Mouse (Mus musculus): ENCODE measurements at regions not wholly inside any gene's neighbourhood (a gene's known extent, or its start where the extent isn't known, plus 50 kb on each side); places are given as distances from the start of the nearest gene placed in this dataset.

DNA sequence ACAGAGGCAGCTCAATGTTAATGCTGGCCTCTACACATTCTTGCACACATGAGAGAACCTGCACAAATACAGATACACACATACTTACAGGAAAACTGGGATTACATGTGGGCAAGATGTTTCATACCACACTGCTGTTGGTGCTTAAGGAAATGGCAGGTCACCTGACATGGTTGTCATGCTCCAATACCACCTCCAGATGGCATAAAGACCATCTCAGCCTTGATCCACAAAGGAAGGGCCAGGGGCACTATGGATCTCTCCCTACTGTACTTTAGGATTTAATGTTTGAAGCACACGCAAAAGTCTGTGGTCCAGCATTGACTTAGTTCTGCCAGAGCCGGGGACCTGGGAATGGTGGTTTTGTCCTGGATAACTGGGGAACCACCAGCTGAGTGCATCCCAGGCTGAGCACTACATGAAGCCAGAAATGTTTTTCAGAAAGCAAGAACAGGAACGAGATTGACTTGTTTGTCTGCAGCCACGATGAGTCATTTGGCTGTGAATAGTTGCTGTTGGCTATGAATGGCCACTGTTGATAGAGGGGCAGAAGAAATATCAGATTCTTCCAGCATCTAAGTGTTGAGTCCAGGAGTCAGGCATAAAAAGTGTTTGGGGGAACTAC is 176.0 kb upstream of the Pabpc6 start:
- DNase-seq, result no peak

DNA sequence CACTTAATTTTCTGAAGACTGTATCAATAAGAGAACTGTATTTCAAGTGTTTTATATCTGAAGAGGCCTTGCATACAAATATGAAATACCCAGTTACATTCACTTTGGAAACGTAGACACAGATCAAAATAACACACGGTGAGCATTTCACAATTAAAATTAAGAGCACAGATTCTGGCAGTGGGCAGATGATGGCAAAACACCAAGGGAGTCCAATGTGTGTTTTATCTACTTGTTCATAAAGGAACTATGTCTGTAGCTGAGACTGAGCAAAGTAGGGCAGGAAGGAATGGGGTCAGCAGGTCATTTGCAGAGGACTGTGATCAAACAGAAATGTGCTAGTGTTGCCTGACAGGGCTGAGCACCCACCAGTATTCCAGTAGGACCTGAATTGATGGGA is 171.6 kb upstream of the Pabpc6 start:
- no peak for DNase-seq

DNA sequence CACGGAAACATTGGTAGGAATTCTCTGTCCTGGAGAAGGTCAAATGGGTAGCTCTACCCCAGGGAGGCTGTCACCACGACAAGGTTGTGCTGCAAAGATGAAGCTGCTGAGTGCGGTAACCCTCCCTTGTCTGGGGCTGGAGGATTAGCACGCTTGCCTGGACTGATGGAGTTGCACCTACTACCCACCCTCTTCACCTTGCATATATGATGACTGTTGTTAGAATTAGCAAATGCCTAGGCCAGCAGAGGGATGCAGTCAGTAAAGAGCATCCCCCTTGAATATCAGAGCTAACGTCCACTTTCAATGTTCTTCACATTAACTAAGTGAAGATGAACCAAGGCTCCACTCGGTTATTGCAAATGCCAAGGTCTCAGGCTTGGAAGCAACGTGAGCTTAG is 169.7 kb upstream of the Pabpc6 start:
- DNase-seq, result no peak

DNA sequence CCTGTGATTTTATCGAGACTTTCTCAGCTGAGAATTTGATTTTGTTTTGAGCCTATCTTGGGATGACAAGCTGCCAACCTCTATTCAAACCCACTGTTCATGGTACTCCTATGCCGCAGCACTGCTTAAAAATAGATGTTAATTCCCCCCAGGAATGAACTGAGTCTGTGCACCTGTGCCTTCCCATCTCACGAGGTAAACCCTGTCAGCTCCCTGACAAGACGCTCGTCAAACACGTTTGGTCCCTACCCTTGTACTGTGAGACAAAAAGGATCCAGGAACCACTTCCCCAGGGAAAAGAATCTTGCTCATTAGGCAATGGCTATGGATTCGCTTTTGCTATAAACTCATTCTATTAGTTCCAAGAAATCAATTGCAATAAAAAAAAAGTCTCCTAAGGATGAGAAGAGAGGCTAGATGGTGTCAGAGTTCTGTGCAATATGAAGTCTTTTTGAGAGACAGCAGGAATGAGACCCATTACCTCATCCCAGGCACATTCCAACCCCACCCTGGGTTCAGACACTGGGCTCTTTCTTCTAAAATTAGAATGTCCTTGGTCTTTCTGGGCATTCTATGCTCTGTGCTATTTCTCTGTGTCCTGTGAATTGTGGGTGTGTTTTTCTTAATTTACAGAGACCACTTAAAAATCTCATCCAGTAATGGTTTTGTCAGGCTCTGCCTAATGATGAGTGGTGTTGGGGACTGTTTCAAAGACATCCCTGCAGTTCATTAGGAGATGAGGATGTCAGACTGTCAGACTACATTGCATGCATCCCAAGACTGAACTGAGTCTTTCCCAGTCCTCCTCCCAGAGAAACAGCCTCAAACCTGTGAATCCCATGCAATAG is 167.7 kb upstream of the Pabpc6 start:
- DNase-seq, result no peak

DNA sequence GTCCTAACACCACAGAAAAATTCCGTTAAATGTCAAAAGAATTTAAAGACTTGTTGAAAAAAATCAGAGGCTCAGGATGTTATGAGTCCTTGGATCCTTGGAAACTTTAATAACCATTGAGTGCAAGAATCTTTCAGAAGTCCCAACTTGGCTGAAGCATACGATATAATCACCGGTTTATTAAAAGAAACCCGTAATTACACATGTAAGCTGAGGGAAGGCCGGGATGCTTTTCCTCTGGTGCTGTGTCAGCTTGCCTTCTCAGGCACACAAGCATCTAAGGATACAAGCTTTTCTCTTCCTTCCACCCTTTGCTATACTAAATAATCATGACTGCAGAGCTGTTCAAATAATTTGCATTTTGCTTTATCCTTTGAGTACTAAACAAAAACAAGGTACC is 160.4 kb upstream of the Pabpc6 start:
- no peak for DNase-seq

DNA sequence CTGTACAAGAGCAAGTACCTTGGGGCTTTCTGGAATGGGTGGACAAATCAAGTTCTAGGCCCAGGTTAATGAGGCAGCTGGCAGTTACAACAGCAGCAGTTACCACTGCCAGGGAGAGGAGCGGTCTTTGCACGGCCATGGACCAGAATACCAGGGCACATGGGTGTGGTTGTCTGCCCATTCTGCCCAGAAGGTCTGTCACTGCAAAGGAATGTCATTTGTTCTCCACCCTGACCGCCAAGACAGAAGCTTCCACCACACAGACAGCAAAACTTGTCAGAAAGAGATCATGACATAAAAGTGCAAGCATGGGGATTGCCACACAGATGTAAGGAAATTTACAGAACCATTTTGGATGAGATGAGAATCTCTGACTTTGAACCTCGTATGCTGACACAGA is 151.8 kb upstream of the Pabpc6 start:
- DNase-seq, result no peak

DNA sequence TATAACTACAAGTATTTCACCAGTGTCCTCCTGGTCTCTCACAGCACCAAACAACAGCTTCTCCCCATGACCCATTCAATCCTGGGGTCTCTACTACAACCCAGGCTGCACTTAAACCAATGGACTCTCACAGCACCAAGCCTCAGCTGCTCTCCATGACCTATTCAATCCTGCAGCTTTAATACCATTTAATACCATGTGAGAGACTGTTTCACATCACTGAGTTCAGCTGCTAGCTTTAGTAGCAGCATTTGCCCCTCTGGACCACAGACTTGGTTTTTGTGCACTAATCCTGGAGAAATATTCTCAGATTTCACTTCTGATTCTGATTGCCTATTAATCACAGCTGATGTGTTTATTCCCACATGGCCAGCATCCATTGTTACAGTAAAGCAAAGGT is 147.5 kb upstream of the Pabpc6 start:
- no peak for DNase-seq

DNA sequence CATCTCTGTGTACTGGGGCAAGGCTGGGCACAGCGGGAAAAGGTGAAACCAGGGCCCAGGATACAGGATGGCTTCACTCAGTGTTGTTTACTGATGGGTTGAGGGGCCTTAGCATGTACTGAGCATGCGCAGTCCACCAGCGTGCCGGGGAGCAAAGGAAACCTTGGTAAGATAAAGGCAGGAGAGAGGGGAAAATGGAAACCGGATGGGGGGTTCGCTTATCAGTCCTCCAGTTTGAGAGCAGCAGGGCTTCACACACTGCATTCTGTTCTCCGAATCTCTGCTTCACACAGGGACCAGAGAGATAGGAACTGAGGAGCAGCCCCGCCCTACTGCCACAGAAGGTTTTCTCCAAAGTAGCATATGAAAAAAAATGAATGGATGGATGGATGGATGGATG is 127.6 kb upstream of the Pabpc6 start:
- DNase-seq, result no peak

DNA sequence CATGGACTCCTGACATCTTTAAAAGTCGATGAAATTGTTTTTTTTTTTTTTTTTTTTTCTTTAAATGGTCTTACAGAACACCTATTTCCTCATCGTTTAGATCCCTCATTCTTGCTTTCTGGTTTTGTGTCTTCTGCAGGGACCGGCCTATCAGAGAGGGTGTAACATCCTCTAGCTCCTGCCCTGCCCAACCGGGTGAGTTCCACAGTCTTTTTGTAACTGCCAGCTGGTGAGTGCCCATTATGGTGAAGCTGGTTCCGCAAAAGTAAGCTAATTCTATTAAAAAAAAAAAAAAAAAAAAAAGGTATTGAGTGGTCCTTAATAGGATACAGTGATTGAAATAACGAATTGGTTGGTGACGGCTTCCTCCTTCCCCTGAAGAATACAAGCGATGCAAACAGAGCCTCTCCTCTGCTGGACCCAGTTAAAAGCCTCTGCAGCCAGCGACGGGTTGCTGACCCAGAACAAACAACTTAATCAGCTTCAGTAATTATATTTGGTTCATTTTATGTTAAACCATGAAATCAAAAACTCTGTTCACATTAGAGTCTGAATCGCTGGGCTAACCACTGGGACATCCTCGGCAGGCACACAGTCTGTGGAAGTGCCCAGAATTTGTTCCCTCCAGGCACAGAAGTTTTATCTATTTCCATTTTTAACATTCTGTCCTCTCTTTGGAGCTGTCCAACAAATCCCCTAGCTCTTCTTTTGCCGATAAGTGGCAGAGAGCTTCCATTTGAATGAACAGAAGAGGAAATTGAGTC is 126.9 kb upstream of the Pabpc6 start:
- no peak for DNase-seq

DNA sequence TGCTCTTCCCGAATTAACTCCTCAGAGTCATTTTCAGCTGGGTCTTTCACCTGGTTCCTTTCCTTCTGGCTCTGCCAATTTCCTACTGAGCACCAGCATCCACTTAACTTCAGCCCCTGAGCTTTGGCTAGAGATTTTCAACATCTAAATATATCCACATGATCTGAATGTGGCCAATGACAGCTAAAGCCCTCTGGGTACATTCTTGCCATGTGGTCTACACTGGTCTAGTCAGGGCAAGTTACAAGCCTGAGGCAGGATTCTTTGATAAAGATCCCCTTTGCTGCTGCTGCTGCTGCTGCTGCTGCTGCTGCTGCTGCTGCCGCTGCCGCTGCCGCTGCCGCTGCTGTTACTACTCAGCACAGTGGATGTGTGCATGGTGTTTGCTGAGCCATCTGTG is 109.3 kb upstream of the Pabpc6 start:
- DNase-seq, result no peak

DNA sequence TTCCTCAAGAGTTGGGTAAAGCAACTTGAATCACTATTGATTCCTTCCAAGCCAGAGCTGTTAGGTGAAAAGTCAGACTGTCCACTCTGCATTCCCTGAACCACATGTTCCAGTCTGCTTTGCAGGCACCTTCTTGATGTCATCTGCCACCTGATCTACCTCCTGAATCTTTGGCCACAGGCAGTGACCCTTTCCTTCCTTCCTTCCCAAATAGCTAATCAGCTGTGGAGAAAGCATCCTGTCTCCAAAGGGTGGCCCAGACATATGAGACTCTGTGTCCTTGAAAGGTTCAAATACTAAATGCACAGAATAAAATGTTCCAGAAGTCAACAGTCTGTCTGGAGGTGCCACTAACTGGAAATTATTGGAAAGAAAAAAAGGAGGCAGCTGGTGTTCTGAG is 107.6 kb upstream of the Pabpc6 start:
- no peak for DNase-seq

DNA sequence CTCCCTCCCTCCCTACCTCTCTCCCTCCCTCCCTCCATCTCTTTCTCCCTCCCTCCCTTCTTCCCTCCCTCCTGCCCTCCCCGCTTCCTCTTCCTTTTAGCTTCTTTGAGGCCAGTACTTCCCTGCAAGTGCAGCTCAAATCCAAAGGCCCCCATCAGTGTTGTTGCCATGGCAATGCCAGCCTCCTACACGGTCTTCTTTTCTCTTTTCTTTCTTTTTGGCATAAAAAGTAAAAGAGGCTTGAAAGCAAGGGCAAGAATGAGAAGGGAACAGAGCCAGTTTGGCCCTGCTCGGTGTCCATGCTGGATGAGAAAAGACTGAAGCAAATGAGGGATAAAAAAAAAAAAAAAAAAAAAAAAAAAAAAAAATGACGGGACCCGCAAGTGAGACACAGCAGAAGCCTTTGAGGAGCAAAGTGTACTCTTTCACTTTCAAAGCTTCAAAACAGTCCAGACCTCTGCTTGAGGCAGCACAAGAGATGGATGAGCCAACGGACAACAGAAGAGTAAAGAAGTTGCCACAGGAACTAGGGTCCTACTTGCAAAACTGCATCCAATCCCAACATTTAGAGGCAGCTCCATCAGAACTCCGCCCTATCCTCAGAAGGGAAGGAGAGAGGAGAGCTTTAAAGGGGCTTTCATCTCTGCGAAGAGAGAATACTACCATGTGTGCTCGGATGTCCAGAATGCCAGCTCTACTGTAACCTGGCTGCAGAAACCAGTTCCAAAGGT is 106.9 kb upstream of the Pabpc6 start:
- DNase-seq, result no peak

DNA sequence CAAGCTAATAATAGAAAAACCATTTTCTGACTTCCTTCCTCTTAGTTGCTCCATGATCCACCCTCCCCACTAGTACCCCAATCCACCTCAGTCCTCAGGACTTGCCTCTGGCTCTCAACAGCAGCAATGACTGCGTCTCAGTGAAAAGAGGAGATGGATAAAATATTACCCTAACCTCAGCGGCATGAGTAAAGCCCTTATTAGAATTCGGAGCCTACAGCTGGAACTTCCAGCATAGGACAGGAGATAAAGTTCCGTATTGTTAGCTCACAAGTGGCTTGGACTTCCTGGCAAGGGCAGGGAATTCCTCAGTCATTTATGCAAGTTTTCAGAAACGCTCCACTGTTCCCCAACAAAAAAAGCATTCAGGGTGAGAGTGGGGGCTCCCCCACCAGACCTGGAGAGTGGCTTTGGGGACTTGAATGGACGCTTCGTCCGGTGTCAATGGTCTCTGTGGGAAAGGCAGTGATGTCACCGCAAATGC is 106.2 kb upstream of the Pabpc6 start:
- no peak for DNase-seq

DNA sequence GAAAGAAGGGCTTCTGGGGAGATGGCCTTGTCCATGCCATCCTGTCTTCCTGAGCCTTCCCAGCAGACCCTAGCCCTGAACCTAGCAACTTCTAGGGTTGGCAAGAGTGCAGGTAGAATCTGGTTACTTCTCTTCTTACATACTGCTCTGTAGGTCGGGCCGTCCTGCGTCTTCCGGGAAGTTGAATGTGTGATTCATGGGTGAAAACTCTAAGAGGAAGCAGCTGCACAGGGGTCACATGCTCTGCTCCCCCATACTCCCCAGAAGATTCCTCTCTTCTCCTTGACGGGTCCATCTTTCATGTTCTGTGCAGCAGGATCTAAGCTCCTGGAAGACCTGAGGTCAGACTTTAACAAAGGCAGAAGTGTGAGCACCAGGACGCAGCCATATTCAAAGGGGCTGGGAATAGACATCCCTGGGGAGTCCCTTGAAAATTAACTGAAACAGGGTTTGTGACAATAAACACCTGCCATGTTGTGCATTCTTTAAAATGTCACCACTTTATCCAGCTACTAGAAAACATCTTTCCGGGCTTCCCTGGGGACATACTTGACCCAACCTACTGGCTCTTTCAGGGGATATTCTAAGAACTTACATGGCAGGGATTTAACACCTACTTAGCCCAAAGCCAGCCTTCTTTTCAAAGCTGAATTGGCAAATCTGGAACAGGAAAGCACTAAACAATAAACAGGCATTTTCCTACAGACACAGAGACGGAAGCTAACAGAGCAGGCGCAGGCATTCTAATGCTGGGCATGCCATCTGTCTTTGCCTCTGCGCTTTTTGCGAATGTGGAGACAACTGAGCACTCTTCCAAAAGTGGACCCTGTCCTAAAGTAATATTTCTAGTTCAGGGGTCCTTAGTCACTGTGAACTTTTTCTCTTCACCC is 105.5 kb upstream of the Pabpc6 start:
- no peak for DNase-seq

DNA sequence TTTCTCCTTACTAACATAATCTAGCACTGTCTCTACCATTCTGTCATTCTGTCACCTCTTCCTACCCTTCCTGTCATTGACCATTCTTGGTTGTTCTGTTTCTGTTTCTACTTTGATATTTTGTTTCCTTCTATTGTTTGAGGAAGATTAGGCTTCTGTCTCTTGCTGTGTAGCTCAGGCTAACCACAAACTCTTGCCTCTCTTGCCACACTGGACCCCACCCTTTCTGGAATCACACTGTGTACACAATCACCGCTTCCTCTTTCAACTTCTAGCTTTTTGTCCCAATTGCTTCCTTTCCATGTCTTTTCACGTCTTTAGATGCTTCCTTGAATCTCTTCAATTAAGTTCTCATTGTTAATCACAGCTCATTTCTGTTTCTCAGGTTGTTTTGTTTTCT is 104.2 kb upstream of the Pabpc6 start:
- no peak for DNase-seq

DNA sequence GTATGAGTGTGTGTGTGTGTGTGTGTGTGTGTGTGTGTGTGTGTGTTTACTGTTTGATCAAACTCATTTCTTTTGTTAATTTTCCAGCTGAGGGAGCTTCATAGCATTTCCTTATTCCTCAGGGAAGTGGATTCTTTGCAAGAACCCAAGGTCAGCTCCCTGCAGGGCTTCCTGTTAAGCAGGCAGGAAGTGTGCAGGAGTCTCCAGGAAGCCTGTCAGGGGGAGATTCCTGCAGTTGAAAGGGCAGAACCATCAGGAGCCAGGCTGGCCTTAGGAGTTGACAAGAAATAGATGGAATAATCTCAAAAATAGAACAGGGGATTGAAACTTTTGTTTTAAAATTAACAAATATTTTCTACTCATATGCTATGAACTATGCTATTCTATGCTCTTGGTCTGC is 98.8 kb upstream of the Pabpc6 start:
- no peak for DNase-seq

DNA sequence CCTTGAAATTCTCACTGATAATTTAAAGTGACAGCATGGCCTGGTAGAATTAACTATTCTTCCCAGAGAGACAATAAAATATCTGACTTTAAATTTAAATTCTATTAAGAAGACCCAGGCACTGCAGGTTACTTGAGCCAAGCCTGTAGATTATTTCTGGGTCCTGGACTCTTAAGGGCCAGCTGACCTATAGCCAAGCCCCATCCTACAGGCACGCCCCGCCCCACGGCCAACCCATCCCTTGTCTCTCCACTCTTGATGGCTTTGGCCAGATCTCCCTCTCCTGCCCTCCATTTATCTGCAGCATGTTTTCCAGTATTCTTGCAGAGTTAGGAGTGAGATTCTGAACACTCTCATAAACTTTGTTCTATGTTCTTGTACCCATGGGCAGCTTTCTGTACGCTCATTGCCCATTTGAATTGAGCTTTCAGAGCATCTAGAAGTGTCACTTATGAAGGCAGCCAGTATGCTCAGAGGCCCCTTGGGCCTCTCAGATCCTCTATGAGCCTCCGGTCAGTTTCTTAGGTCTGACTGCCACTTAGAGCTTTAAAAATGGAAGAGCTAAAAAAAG is 96.2 kb upstream of the Pabpc6 start:
- DNase-seq, result no peak

DNA sequence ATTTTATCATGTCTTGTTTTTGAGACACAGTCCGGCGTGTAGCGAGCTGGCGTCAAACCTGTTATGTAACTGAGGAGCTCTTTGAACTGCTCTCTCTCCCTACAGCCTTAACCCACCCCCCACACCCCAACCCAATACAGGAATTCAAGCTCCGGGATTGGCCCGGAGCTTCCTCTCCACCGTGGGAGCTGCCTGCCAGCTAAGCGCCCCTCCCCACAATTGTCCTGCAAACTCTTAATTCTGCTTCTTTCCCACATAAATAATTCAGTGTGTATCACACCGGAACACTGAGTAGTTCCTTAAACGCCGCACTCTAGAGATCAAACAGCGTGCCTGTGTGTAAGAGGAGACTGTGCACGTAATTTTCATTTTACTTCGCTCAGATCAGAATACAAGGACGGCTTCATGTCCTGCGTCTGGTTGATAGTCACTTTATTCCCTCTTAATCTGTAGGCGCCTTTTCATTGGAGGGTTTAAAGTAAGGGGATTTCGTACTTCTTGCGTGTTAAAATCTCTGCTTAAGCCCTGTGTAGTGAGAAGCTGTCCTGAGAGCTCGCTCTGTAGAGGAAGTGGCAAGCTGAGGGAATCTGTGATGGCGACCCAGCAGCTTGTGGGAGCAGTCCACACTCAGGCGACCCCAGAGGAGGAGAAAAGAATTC is 95.3 kb upstream of the Pabpc6 start:
- no peak for DNase-seq

DNA sequence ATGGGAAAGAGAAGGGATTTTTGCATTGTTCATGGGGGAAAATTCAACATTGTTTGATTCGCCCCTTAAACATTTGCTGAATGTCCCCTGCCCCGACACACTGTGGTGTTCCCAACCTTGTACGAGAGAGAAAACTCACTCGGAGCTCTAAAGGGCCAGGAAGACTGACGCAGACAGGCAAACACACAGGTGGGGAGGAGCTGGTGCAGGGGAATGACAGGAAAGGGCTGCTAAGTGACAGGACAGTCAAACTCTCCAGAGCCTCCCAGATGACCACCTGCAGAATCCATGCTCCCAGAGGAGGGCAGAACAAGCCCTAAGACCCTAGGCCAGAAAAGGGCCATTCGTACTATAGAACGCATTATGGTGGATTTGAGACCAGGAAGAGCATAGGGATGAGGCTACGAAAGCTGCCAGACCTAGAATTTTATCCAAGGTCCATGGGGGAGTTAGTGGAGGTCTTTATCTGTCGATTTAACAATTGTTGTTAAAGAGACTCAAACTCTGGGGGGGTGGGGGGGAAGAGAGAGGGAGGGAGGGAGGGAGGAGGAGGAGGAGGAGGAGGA is 94.6 kb upstream of the Pabpc6 start:
- no peak for DNase-seq

DNA sequence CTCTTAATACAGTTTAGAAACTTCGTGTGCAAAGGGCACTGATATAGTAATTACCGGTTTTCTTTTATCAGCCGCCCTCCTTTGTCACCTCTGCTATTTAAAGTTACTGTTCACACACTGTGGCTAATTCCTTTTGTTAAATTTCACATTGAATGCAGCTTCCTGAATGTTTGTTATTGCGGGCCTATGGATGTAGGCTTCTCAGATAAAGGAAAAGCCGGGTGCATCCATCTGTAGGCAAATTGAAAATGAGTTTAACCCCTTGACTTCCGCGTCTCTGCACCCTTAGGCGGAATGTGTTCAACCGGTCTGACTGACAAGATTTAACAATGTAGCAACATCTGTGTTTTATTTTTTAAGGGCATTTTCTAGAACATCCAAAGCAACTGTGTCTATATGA is 93.6 kb upstream of the Pabpc6 start:
- DNase-seq, result no peak

DNA sequence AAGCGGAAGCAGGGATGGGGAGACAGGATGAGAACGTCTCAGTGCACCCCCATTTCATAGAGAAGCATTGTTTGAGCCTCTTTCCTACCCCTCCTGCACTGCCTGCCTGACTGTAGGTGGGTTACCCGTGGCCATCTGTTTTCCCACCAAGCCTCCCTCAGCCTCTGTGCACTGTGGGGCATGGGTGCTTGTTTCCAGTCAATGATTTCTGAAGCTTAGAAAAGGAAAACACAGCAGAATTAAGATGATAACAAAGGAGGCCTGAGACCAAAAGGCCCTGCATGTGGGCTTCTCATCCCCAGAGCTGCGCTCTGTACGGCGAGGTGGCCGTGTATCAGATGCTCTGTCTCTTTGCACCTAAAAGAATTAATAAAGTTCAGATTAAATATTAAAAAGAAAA is 92.9 kb upstream of the Pabpc6 start:
- DNase-seq, result no peak

Data from thymus, postnatal 14 days (tissue).